Mouse (Mus musculus) fat pad, adult 2 months (tissue): Measurements from ENCODE around the gene Nop53.

Experiments used
- DNase-seq: peaks from one replicate; pipeline ENCODE4 v3.0.0-alpha.2; 2011; ENCODE audit warnings: low read depth, low spot score; ENCODE audit errors: extremely low read depth

Gene Nop53

DNA sequence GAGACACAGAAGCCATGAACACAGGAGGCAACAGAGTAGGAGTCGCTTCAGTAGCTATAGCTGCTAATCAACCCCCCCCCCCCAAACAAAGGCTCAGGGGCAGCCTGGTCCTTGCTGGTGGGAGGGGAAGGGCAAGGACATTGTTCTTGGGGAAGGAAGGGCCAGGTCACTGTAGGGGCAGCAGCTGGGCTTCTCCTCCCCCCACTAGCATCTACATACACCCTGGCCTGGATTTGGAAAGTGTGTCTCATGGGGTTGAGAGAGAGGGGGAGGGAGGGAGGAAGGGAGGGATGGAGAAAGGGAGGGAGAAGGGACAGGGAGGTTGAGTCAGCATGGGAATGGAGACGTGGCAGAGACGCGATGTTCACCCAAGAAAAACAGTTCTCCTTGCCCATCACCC lies 14.8 kb upstream of the Nop53 start:
- DNase-seq: no peak

DNA sequence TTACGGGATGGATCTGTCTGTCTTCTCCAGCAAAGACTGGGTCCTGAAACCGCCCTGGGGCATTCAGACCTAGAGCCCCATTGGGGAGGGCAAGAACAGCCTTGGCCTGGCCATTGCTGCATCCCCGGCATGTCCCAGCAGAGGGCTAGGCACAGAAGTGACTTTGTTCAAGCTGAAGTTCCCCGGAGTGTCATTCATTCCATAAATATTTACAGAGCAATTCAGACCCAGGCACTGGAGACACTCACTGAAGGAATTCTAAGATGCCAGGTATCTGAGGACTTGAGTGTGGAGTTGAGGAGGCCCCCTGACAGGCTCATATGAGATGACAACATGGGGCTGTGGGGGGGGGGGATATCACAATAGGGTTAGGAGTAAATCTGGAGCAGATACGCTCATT lies 10.3 kb upstream of the Nop53 start:
- DNase-seq: no peak

DNA sequence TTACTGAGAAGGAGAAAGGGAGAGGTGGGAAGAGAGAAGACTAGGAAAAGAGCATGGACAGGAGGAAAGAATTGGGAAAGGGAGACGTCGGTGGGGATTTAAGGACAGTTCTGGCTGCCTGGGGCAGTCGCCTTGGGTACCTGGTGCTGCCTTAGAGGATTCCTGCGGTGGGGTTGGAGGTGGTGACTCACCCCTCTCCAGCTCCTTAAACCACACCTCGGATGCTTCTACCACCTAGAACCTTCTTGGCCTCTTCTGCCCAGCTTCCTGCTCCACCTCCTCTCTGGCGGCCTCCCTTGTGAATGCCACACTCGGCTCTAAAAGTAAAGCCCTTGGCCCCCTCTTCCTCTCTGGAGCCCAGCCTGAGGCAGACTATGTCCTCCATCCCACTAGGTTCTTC lies 9.6 kb upstream of the Nop53 start:
- no peak for DNase-seq

DNA sequence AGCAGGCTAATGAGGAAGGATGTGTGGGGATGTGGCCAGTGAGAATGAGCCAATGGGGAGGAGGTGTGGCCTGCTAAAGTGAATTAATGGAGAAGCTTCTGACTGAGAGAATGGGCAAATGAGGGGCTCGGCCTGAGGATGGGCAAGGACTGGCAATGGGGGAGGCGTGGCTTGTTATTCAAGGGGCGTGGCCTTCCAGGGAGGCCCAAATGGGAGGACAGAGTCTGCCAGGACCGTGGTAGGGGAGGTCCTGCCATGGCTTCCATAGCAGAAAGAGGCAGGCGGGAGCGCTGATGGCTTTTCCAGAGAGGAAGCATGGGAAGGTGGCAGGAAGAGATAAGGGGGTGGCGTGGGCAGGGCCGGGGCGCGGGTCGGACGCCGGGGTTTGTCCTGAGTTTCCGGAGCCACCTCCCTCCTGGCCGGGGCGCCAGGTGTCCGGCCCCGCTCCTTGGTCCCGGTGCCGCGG lies 9.1 kb upstream of the Nop53 start:
- no peak for DNase-seq

DNA sequence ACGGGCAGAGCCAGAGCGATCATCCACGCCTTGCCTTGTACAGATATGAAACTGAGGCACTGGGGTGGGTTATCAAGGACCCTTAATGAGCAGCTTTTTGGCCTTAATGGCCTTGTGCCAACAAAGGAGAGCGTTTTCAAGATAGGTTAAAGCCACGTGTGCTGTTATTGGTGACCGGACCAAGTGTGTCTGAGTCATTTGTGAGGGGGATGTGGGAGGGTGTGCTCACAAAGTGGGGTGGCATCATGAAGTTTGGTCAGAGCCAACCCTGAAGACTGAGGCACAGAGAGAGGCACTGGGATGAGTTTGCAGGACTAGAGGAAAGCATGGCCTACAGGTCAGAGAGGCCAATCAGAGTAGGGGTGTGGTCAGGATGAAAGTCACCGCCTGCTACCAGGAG lies 8.6 kb upstream of the Nop53 start:
- no peak for DNase-seq

DNA sequence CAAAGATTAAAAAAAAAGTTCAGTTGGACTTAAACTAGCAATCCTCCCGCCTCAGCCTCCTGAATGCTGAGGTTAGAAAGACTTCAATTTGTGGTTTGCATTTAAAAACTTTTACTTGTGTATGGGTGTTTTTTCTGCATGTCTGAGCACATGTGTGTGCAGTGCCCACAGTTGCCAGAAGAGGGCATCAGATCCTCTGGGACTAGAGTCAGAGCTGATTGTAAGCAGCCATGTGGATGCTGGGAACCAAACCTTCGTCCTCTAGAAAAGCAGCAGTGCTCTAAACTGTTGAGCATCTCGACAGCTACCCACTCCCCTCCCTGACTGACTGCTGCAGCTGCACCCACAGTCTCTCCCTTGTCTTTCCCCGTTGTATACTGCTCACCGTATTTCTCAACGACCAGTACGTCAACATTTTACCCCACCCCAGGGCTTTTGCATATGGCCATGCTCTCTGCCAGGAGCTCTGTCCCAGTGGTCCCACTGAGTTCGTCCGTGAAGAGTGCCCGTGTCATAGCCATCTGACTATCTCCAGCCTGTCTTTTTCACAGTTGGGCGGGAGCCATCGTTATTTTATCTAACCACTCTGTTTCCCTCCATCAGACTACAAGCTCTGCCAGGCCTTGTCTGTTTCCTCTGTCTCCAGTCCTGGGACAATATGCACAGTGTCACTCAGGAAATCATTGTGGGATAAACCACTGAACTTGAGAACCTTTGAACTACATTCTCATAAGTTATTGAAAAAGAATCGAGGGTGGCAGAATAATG lies 7.6 kb upstream of the Nop53 start:
- DNase-seq: no peak

DNA sequence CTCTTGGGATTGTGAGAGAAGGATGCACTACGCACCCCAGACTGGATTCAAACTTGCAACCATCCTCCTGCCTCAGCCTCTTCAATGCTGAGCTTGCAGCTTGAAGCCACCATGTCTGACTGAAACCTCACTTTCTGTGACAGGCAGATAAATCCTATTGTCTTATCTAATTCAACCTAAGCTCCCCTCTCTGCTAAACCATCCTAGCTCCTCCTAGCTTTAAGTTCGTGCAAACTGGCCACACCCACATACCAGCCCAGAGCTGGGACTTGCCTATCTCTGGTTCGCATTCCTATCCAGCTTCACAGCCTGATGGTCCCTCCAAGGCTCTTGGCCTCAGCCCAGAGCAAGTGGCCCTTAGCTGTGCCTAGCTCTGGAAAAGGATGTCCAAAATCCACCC lies 6.5 kb upstream of the Nop53 start:
- no peak for DNase-seq

DNA sequence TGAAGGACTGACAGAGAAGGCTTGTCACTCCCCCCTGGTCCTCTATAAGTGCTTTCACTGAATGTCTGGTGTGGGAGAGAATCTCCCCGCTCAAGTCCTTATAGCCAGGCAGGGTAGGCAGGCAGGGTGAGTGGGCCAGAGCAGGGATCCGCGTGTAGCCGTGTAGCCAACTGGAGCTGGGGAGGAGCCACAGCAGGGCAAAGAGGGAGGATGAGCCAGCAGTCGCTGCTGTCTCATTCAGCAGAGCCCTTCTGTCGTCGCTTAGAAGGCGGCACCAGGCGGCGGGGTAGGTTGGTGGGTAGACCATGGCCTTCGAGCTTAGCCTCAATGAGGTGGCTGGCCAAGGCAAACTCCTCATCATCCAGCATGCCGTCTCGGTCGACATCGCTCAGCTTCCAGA lies 4.1 kb upstream of the Nop53 start:
- no peak for DNase-seq

DNA sequence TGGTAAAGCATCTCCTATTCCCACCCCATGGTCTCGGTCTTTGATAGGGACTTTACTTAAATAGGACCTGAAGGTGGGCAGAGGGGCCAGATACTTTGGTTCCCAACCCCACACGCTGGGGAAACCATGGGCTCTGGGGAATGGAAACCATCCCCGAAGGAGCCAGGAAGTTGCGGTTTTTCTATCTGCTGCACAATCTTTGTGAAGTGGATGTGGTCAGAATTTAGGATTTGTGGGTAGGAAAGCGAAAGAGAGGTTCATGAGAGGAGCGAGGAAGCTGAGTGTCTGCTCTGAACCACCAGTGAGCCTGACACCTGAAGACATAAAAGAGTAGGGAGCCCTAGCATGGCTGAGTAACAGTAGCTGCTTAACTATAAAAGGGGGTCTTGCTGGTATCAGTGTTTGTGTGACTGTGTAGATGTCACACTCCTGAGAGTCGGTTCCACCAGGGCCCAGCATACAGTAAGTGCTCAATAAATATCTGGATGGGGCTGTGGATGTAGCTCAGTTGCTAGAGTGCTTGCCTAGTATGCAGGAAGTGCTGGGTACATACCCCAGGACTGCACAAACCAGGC lies 3.4 kb upstream of the Nop53 start:
- DNase-seq: no peak

DNA sequence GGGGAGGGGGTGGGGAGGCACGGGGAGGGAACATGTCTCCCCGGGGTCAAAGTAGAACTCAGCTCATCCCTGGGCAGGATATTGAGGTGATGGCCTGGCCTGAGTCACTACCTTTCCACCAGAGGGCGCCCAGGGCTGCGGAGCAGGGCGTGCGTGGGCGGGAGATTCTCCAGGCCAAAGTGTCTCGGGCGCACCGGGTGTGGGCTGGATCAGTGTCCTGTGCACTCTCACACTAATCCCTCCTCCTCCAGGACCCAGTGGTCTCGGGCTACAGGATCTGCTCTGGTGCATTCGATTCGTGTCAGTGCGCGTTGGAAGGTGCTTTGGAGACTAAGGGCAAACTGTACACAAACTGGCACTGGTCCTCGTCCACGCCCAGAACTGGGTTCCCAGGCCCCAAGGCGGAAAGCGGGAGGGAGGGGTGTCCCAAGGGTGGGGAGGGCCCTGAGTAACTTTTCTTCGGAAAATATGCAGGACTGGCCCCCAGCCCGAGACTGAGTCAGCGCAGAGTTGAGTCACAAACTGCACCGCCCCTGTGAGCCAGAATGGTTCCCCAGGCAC lies 2.6 kb upstream of the Nop53 start:
- peak; percentile 82 for DNase-seq

DNA sequence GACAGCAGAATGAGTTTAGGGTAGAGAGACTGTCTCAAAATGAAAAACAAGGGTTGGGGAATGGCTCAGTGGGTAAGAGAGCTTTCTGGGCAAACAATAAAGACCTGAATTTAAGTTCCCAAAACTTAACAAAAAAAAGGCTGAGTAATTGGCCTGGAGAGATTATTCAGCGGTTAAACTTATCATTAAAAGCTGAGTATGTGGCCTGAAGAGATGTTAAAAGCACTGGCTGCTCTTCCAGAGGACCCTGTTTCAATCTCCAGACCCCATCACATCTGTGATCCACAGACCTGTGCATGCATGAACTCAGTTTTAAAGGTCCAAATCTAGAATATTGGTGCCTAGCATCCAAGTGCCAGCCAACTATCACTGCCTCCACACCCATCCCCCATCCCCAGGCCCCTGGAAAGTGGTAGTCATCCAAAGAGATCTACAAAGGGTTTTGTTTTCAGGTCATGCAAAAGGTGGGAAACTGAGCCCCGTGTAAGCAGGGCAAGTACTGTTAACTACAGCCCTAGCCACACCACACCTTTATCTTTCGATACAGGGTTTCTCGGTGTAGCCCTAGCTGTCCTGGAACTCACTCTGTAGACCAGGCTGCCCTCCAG lies 1.9 kb upstream of the Nop53 start:
- no peak for DNase-seq

DNA sequence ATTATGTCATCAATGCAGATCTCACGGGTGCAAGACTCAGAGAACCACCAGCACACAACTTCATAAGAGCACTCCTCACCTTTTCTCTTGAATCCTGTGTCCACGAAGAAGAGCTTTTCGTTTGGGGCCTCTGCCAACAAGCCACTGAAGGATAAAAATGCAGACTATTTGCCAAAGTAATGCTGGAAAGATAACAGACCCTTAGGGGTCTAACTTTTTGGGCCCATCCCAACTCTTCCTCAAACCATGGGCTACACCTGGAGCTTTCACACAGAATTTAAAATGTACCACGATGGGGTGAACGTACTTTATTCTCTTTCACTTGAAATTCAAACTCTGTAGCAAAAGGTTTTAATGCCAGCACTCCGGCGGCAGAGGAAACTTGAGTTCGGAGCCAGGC lies 663 bp downstream of the Nop53 start:
- no peak for DNase-seq

DNA sequence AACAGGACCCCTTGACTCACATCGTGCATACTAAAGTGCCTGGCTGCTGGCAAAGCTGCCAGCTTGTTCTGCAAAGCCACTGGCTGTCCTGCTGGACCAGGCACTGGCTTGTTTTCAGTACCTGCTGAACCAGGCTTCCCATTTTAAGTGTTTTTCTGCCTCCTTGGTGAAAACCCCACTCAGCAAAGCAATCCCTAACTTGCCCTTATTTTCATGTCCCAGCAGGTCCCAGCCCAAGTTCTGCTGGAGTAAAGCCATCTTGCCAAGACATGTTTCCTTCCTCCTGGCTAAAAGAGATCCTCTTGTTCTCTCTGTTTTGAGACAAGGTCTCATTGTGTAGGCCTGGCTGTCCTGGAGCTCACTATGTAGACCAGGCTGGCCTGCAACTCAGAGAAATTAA lies 1.6 kb downstream of the Nop53 start:
- DNase-seq: peak; percentile 89

DNA sequence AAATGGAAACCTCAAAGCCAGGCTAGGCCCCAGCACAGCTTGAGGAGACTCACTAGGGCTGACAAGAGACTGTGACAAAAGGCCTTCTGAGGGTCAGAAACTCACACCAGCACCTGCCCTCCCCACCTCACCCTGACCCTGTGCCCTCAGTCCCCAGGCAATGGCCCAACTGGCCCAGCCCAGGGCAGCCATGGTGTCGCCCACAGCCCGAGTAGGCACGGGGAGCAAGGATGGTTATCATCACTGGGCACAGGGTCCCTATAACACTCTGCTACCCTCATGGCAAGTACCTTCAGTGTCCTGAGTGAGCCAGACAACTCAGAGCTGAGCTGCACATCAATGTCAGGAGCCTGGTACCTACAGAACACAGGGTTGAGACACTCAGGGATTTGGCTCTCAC lies 7.3 kb downstream of the Nop53 start:
- DNase-seq: no peak

DNA sequence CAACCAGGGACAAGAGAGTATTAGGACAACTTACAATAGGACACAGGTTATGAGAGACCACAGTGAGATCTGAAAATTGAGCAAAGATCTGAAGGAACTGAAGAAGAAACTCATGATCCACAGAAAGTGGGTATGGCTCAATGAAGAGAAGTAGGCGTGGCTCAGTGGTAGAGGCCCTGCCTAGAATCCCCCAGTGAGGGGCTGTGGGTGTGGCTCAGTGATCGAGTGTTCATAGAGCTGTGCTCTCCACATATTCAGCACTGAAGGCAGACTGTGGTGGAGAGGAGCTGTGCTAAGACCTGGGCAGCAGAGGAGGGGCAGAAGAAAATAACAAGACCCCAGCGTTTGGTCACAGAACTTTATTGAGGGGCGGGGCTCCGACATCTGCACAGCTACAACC lies 8.4 kb downstream of the Nop53 start:
- DNase-seq: no peak

DNA sequence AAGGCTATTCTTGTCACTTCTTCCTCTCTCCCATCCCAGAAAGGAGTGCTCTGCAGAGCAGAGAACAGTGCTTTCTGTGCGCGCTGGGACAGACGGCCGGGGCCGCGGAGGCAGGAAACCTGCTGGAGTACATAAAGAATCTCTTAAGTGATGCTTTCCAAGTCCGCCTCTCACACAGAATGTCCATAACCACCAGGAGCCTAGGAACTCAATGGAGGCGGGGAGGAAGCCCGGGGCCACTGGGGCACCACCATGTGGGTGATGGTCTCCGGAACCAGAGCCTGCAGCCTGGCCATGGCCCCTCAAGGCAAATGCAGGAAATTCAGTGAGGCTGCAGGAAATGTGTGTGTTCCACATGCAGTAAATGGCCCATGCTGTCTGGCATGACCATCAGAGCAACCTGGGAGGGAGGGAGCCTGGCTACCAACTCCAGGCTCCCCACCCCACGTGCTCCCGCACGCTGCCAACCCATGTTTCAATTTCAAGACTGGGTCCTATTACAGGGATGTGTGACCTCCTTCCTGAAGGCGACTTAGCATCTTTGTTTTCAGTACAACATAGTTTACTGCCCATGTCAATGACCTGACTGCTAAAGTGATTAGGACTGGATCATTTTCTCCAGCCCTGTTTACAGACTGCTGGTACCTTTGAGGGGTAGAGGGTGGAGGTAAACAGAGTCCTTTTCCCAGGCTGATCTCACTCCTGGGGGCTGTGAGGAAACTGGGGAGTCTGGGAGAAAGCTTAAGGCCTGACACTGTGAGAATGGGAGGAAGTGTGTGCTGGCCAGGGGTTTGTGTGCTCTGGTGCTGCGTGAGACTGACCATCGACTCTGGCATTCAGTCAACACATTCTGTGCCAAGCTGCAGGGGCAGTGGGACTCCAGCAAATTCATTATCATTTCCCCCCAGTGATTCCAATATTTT lies 12.2 kb downstream of the Nop53 start:
- DNase-seq: no peak

DNA sequence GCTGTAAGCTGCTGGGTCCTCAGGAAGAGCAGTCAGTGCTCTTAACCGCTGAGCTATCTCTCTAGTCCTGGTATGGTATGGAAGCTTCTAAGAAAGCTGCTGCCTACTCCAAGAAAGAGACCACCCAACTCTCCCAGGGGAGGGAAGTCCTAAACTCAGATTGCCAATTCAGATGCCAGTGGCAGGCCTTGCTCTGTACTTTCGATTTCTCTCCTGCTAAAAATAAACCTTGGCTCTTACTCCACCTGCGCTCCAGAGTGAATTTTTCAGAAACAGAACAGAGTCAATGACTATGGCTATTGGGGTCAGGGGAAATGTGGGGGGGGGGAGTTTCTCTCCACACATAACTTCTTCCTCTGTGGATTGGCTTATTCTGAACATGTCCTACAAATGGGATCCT lies 14.2 kb downstream of the Nop53 start:
- no peak for DNase-seq

DNA sequence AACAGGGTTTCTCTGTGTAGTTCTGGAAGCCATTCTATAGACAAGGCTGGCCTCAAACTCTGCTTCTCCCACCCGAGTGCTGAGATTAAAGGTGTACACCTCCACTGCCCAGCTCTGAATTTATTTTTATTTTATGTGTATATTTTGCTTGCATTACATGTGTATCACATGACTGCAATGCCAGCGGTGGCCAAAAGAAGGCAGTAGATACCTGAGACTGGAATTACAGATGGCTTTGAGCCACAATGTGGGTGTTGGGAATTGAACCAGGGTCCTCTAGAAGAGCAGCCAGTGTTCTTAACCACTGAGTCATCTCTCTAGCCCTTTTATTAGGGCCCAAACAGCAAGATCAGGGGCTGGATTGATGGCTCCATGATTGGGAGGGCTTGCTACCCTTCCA lies 15.3 kb downstream of the Nop53 start:
- no peak for DNase-seq

DNA sequence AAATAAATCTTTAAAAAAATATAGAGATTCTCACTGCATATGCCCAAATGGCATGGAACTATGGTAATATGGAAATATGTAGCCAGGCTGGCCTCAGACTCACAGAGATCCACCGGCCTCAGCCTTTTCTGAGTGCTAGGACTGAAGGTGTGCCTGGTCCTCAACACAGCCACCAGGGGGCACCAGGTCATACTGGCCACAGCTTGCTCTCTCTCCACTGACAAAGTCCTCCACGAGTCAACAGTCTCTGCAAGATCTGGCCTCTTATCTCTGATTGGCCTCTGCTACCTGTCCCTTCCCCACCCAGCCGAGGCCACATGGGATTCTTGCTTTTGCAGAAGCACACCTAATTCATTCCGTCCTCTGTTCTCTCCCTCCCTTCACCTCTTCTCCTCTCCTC lies 16.0 kb downstream of the Nop53 start:
- no peak for DNase-seq

DNA sequence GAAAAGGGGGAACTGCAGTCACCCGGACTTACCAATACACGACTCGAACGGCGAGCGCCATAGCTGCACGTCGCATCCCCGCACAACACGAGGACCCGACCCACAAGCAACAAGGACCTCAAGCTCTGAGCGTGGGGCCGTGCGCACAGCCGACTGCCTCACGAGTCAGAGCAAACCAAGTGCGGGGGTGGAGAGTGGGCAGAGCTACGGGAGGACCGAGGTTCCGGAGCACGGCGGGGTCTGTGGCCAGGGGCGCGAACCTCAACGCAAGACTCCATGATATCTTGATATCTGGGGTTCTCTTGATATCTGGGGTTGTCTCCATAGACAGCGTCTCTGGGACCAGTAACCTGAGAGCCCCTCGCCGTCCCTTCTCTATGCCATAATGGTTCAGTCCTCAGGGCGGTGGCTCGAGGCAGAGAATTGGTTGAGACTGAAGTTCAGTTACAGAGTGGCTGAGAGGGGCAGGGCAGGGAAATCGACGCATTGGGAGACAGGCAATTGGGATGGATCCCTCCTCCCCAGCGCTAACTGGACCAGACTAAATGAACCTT lies 23.6 kb downstream of the Nop53 start, which contains the start of gene Selenow:
Gene Selenow, minus strand, starts transcription at position 183 of the 554 bp plus-strand sequence.
- no peak for DNase-seq

DNA sequence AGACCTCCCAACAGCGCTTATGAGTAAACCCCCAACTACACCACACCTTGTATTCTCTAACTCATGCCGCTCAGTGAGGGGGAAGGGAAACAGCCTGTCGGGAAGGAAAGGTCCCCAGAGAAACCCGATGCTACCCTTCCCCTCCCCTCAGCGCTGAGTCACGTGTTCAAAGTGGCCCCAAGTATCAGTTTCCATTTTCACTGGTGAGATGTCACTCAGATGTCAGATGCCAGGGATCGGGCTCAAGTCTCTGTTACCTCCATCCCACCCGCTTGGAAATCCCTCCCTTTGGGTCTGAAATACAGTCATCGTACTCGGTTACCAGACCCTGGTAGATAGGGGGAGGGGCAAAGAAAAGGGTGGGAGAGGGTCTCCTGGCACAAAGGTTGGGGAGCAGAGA lies 24.1 kb downstream of the Nop53 start:
- DNase-seq: no peak
